Mouse (Mus musculus): ENCODE data around the gene Pwp2. TPM values are rescaled to one million over a fixed set of nuclear protein-coding genes. Genes with fewer than 3 reads are reported as not detected.

Gene Pwp2
- total and polyA plus RNA-seq, 3 experiments: 49.6 to 91.5 (median 62.4) TPM

GRCm38 (mm10) chr10:78221315-78221714, 36.4 kb upstream of the Pwp2 start:
- H3K79me2 ChIP-seq (ENCODE audit: control insufficient read depth, insufficient read depth, low read length, poor library complexity): 0 out of 2 replicates have a peak, but pooled peaks cover 2% of the 10 kb centered on the region
- H3K27me3 ChIP-seq (ENCODE audit: control insufficient read depth in 1 of 2, insufficient read depth in 2 of 2, low read length in 2 of 2): no peaks in the 10 kb centered on the region
- no peak overlapping the region for H3K9ac ChIP-seq (ENCODE audit: control insufficient read depth, low read depth, low read length, poor library complexity, severe bottlenecking)
- no peaks in the 10 kb centered on the region for H3K9me3 ChIP-seq (replicated peaks; ENCODE audit: insufficient read depth, low read length)
- DNase-seq (ENCODE audit: low read depth, low spot score): no peak
- no peak overlapping the region for H3K27ac ChIP-seq (ENCODE audit: control insufficient read depth, low read depth, low read length)
- no peaks in the 10 kb centered on the region; a peak in 2 of 4 replicates for H3K36me3 ChIP-seq (ENCODE audit: control insufficient read depth in 1 of 2, insufficient read depth in 2 of 2, low read length in 2 of 2)
- no peaks in the 10 kb centered on the region for H3K4me1 ChIP-seq (ENCODE audit: control insufficient read depth in 1 of 2, insufficient read depth in 2 of 2, low read length in 2 of 2)
- no peak overlapping the region for H3K4me3 ChIP-seq (ENCODE audit: control insufficient read depth in 1 of 2, insufficient read depth in 1 of 2, low read depth in 2 of 2, low read length in 2 of 2)
- no peak for TF ChIP-seq MAX (IDR thresholded peaks at IDR 0.05; ENCODE audit: low read length)
- no peak for TF ChIP-seq E2F4 (IDR thresholded peaks at IDR 0.05; ENCODE audit: borderline replicate concordance, low read depth, low read length)
- no peak for TF ChIP-seq POLR2AphosphoS2 (IDR thresholded peaks at IDR 0.05; ENCODE audit: low read length)
- no peak for TF ChIP-seq CHD2 (IDR thresholded peaks at IDR 0.05; ENCODE audit: low read length)
- TF ChIP-seq TCF12 (IDR thresholded peaks at IDR 0.05; ENCODE audit: low read depth, low read length): no peak
- no peak for TF ChIP-seq BHLHE40 (IDR thresholded peaks at IDR 0.05; ENCODE audit: borderline replicate concordance, low read depth, low read length)
- no peak for TF ChIP-seq KAT2A (conservative IDR thresholded peaks at IDR 0.05; ENCODE audit: low read depth, low read length)
- TF ChIP-seq UBTF (IDR thresholded peaks at IDR 0.05; ENCODE audit: borderline replicate concordance, insufficient read depth, low read depth, low read length): no peak
- TF ChIP-seq USF1 (IDR thresholded peaks at IDR 0.05; ENCODE audit: low read depth, low read length): no peak
- TF ChIP-seq HCFC1 (IDR thresholded peaks at IDR 0.05; ENCODE audit: low read depth, low read length): no peak
- TF ChIP-seq ZNF384 (IDR thresholded peaks at IDR 0.05; ENCODE audit: low read depth, low read length): no peak
- no peak for TF ChIP-seq TAL1 (IDR thresholded peaks at IDR 0.05; ENCODE audit: low read length)
- TF ChIP-seq GABPA (IDR thresholded peaks at IDR 0.05; ENCODE audit: low read depth, low read length): no peak
- TF ChIP-seq MAZ (IDR thresholded peaks at IDR 0.05; ENCODE audit: low read depth, low read length): no peak
- no peak for TF ChIP-seq ELF1 (IDR thresholded peaks at IDR 0.05; ENCODE audit: low read depth, low read length)
- no peak for TF ChIP-seq USF2 (IDR thresholded peaks at IDR 0.05; ENCODE audit: borderline replicate concordance in 1 of 2, insufficient read depth in 1 of 2, low read depth in 1 of 2, low read length in 2 of 2)

GRCm38 (mm10) chr10:78219528-78219927, 34.6 kb upstream of the Pwp2 start:
- Histone ChIP-seq H3K4me3 (ENCODE audit: control insufficient read depth in 1 of 2, insufficient read depth in 1 of 2, low read depth in 2 of 2, low read length in 2 of 2) (no peak overlapping the region), H3K9me3 (replicated peaks; ENCODE audit: insufficient read depth, low read length) (no peaks in the 10 kb centered on the region), H3K4me1 (ENCODE audit: control insufficient read depth in 1 of 2, insufficient read depth in 2 of 2, low read length in 2 of 2) (no peaks in the 10 kb centered on the region), H3K9ac (ENCODE audit: control insufficient read depth, low read depth, low read length, poor library complexity, severe bottlenecking) (no peak overlapping the region), H3K36me3 (ENCODE audit: control insufficient read depth in 1 of 2, insufficient read depth in 2 of 2, low read length in 2 of 2) (peaks cover 0 to 5% of the 10 kb centered on the region in 2 experiments; a peak in 2 of 4 replicates), H3K27me3 (ENCODE audit: control insufficient read depth in 1 of 2, insufficient read depth in 2 of 2, low read length in 2 of 2) (no peaks in the 10 kb centered on the region), H3K27ac (ENCODE audit: control insufficient read depth, low read depth, low read length) (no peak overlapping the region), H3K79me2 (ENCODE audit: control insufficient read depth, insufficient read depth, low read length, poor library complexity) (no peaks in the 10 kb centered on the region)
- no peak for DNase-seq (ENCODE audit: low read depth, low spot score)
- no peak for TF ChIP-seq CTCF (IDR thresholded peaks at IDR 0.05 in 2 of 3, conservative IDR thresholded peaks at IDR 0.05 in 1 of 3; ENCODE audit: control insufficient read depth in 1 of 3, insufficient read depth in 1 of 3, low read depth in 2 of 3, low read length in 3 of 3, poor library complexity in 1 of 3, severe bottlenecking in 1 of 3)
- TF ChIP-seq GABPA (IDR thresholded peaks at IDR 0.05; ENCODE audit: low read depth, low read length): no peak
- TF ChIP-seq MAX (IDR thresholded peaks at IDR 0.05; ENCODE audit: low read length): no peak
- no peak for TF ChIP-seq USF1 (IDR thresholded peaks at IDR 0.05; ENCODE audit: low read depth, low read length)
- no peak for TF ChIP-seq USF2 (IDR thresholded peaks at IDR 0.05; ENCODE audit: borderline replicate concordance in 1 of 2, insufficient read depth in 1 of 2, low read depth in 1 of 2, low read length in 2 of 2)
- TF ChIP-seq ELF1 (IDR thresholded peaks at IDR 0.05; ENCODE audit: low read depth, low read length): no peak
- TF ChIP-seq ZKSCAN1 (IDR thresholded peaks at IDR 0.05; ENCODE audit: low read depth, low read length): no peak
- TF ChIP-seq MEF2A (IDR thresholded peaks at IDR 0.05; ENCODE audit: extremely low read depth, insufficient replicate concordance, low read depth, low read length, poor library complexity, severe bottlenecking): no peak

All from MEL (cell line).